Mouse (Mus musculus) cerebellum, adult 8-10 months (tissue): ENCODE measurements around the gene Flywch1.
"Not testable (repeated sequence)": the region's sequence is repeated elsewhere in the genome, so short reads cannot be mapped to it uniquely, and the experiment has no call there.

ENCODE experiments used
- DNase-seq: peaks from one replicate; pipeline ENCODE4 v3.0.0; 2022

Flywch1 gene

GRCm38 (mm10) chr17:23777141-23777540, 5.7 kb upstream of the Flywch1 start:
- no peak for DNase-seq

- DNase-seq, result no peak
Observed at GRCm38 (mm10) chr17:23776216-23776615, 4.8 kb upstream of the Flywch1 start.

DNA sequence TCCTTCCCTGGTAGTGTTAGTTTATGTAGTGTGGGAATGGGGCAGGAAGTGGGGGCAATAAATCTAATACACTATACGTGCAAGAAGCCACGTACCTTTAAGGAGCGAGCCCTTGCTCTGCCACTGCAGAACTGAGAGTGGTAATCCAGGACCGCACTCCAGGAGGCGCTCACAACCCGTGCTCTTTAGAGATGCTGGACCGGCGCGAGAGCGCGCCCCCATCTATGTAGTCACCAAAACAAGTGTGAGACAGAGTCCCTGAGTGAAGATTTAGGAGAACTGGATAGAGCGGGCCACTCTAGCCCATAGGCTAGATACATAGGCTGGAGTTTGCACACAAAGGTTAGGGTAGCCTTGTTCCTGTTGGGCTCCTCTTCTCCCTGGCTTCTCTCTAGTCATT, 2.7 kb upstream of the Flywch1 start:
- DNase-seq, result peak; percentile 77

- no peak for DNase-seq
Observed at GRCm38 (mm10) chr17:23773676-23774075, 2.3 kb upstream of the Flywch1 start.

GRCm38 (mm10) chr17:23772219-23772556, 786 bp upstream of the Flywch1 start:
- DNase-seq, result not testable (repeated sequence)

- no peak for DNase-seq
Observed at GRCm38 (mm10) chr17:23770896-23771283, 512 bp downstream of the Flywch1 start.

DNA sequence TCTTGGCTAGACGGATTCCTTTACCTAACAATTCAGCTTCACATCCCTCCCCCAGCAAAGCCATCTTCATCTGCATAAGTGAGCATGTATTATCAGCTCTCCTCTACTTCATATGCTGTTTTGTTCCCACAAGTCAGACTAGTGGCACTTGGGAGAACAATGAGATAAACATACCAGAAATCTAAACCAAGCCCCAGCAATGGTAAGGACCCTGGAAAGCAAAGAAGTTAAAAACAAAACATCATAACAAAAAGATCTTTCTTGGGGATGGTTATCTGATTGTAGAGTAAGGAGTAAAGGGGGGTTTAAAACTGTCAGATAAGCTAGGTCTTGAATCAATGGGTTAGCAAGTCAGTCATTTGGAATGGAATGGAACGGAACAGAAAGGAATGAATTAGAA, 909 bp downstream of the Flywch1 start:
- DNase-seq, result no peak

GRCm38 (mm10) chr17:23762976-23763375, 8.4 kb downstream of the Flywch1 start:
- no peak for DNase-seq

DNA sequence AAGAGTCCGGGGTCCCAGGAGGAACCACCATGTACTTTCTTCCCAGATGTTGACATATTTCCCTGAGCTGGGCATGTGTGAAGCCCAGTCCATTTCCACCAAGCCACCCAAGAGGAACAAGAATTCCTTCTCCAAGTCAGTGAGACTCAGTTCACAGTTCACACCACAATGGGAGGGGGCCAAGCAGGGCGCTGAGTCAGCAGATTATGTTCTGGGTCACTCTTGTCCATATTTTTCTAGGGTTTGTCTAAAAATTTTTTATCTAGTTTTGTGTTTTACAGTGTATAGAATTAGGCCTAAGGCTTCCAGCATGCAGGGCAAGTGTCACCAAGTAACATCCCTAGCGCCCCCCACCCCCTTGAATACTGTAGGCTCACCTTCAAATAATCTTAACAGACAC, 10.2 kb downstream of the Flywch1 start:
- DNase-seq, result no peak

DNA sequence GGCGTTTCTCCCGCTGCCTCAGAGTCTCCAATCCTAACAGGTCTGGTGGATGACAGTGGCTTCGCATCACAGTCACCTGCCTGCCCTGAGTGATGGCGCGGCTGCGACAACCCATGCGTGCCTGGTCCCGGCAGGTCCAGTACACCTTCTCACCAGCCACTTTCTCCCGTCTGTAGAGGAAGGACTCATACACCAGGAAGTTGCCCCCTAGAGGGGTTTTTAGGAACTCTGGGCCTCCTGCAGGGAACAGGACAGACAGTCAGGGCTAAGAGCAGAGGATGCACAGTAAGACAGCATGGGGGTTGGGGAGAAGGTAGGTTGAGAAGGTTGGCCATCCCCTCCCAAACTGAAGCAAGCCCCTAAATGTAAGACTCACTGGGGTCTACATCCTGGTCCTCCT, 11.2 kb downstream of the Flywch1 start:
- no peak for DNase-seq

DNA sequence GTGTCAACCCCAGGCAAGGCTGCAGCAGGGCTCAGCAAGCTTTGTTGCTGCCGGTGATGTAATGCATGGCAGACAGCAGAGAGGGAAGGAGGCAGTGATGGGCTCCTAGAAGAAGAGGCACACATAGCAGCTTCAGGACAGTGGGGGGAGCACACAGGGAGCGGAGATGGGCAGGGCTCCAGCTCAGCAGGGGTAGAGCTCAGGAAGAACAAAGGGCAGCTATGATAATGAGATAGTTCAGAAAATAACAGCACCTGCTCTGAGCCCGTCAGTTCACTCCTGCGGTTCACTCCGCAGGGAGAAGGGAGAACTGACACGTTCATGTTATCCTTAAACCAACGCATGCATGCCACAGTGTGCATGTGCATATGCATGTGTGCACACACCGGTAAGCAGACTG, 12.6 kb downstream of the Flywch1 start:
- DNase-seq, result no peak

DNA sequence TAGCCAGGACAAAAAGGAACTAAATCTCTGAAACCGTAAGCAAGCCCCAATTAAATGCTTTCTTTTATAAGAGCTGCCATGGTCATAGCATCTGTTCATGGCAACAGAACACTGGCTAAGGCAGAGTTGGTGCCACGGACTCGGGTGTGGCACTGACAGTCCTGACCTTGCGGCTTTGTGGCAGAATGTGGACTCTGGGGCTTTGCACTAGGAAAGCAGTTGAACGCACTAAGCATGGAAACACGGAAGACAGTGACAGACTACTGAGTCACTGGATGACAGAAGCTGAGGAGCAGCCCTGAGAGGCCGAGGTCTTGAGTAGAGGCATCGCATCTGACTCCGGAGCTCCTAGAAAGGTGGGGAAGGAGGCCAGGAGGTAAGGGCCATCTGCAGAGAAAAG, 13.8 kb downstream of the Flywch1 start:
- no peak for DNase-seq

GRCm38 (mm10) chr17:23755689-23756088, 15.7 kb downstream of the Flywch1 start:
- no peak for DNase-seq

GRCm38 (mm10) chr17:23749400-23750191, 21.8 kb downstream of the Flywch1 start:
- DNase-seq, result no peak

DNA sequence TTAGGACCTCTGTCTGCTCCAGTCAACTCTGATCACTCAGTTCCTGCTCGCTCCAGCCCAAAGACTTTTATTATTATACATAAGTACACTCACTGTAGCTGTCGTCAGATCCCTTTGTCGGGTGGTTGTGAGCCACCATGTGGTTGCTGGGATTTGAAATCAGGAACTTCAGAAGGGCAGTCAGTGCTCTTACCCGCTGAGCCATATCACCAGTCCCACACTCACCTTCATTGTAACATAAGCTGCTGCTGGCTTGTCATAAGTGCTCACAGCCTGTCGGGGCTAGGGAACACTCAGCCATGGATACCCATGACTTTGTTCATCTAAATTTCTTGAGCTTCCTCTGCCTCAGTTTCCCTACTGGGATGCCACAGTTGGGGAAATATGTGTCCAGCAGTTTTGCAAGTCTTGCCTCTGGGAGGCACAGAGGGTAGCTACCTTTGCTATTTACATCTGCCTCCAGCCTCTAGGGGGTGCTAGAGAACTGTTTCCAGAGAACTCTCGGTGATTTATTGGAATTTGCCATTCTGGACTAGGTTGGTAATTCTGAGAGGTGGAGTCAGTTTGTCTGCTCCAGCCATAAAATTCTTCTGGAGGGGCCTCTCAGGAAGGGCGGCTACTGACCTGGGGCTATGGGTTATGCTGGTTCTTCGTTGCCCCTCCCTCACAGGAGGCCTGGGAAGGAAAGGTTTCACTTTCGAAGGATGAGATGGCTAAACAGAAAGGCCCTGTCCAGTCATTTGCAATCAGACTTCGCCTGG, 22.6 kb downstream of the Flywch1 start:
- peak; percentile 78 for DNase-seq

DNA sequence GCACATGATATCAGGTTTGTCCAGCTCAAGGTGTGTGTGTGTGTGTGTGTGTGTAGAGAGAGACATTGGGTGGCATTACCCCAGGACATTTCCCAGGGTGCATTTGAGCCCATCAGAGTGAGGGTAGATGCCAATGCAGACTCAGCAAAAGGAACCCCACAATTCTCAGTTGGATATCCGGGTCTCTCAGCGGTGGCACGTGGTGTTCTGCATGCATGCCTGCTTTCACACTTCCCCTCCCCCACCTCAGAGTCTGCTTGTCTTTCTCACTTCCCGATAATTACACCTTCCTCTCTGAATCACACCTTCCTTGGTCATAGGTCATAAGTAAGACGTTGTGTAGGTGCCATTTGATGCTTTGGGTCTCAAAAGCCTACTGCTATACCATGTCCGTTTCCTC, 23.4 kb downstream of the Flywch1 start:
- DNase-seq, result no peak

GRCm38 (mm10) chr17:23747471-23747870, 23.9 kb downstream of the Flywch1 start:
- no peak for DNase-seq

DNA sequence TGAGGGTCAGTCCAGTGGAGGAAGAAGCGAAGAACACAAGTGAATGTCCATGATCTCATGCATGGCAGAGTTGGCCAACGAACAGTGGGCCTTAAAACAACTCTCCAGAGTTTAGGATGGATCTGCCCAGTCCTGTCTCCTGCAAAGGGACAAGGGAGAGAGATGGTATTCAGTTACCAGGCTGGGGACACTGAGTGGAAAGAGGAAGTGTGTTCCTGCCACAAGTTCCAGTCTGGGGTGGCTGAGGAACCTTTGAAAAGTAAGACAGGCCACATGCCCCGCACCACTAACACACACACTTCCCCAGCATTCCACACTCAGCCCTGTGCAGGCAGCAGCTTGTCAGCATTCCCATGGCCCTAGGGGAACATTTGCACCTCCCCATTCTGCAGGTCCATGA, 24.6 kb downstream of the Flywch1 start:
- no peak for DNase-seq

DNA sequence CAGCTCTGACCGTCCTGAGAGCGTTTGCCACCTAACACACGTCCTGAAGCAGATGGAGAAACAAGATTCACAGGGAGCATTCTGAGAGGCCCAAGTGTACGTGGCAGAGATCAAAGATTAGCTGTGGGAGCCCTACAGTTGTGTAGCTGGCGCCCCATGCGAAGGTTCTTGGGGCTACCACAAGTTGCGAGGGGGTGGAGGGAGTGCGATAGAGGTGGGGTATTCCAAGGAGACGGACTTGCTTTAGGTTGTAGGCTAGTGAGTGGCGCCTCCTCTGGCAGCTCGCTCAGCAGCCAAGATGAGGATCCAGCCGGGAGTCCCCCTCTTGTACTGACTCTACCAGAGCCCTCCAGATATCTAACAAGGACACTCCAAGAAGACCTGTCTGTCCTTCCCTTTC, 25.1 kb downstream of the Flywch1 start:
- no peak for DNase-seq

- DNase-seq, result no peak
Observed at GRCm38 (mm10) chr17:23745301-23746251, 25.8 kb downstream of the Flywch1 start, which contains the start of gene Kremen2. Gene Kremen2, minus strand, starts transcription at chr17:23745833.

- DNase-seq, result no peak
Observed at GRCm38 (mm10) chr17:23744651-23745050, 26.8 kb downstream of the Flywch1 start.

- no peak for DNase-seq
Observed at GRCm38 (mm10) chr17:23744076-23744475, 27.3 kb downstream of the Flywch1 start.

- no peak for DNase-seq
Observed at GRCm38 (mm10) chr17:23742941-23743340, 28.5 kb downstream of the Flywch1 start.
